24 mouse cellular contexts compared by ENCODE assay signal in genomic region chr17:83595966-83596365, GRCm38 (mm10). TPM values are rescaled to one million over a fixed set of nuclear protein-coding genes. Genes with fewer than 3 reads are reported as not detected.
DNase-seq lines count a peak whose midpoint lies in the region; TF ChIP-seq lines count a peak whose summit lies in the region.
"Had no signal": no experiment of that assay in that cellular context is flagged by ENCODE, and none has a peak within 500 bp of the region (broad histone marks: within the 10 kb centered on the region; RNA-seq: fewer than 3 reads in every experiment).

No protein-coding gene starts in this region.

- 81% methylated on average over 7 of the region's 7 CpGs for WGBS in heart, embryonic 10.5 days
- 92% methylated on average over 7 of the region's 7 CpGs for WGBS in limb, embryonic 10.5 days
- 96% methylated on average over 7 of the region's 7 CpGs for WGBS in thymus, adult 2 months

- H3K4me3 ChIP-seq in heart, embryonic 10.5 days = no peak overlapping the region
- no peak overlapping the region for H3K4me3 ChIP-seq in limb, embryonic 10.5 days
- H3K4me3 ChIP-seq in thymus, adult 2 months (ENCODE audit: control insufficient read depth, insufficient read depth, low read length) = no peak overlapping the region
- H3K4me3 ChIP-seq: embryonic facial prominence, embryonic 15.5 days; erythroblast, embryonic 14.5 days; forebrain, embryonic 10.5 days; heart, embryonic 12.5 days; hindbrain, embryonic 15.5 days had no signal

- no peaks in the 10 kb centered on the region for H3K4me1 ChIP-seq in heart, embryonic 10.5 days
- peaks cover 2% of the 10 kb centered on the region for H3K4me1 ChIP-seq in limb, embryonic 10.5 days
- H3K4me1 ChIP-seq in thymus, adult 2 months (replicated peaks; ENCODE audit: control insufficient read depth, insufficient read depth, low read length) = 0 out of 2 replicates have a peak, but pooled peaks cover 3% of the 10 kb centered on the region
- H3K4me1 ChIP-seq: embryonic facial prominence, embryonic 15.5 days; heart, embryonic 12.5 days; hindbrain, embryonic 15.5 days had no signal

- H3K9me3 ChIP-seq in heart, embryonic 10.5 days = no peaks in the 10 kb centered on the region
- H3K9me3 ChIP-seq in limb, embryonic 10.5 days (replicated peaks) = no peaks in the 10 kb centered on the region
- H3K9me3 ChIP-seq: embryonic facial prominence, embryonic 15.5 days; forebrain, embryonic 10.5 days; heart, embryonic 12.5 days; hindbrain, embryonic 15.5 days had no signal

- no peak for TF ChIP-seq CTCF in thymus, adult 2 months (IDR thresholded peaks at IDR 0.05; ENCODE audit: borderline replicate concordance, control insufficient read depth, extremely low read depth, insufficient read depth, low read length, poor library complexity)

- no peak overlapping the region for H3K27ac ChIP-seq in heart, embryonic 10.5 days
- no peak overlapping the region for H3K27ac ChIP-seq in limb, embryonic 10.5 days
- no peak overlapping the region for H3K27ac ChIP-seq in thymus, adult 2 months (ENCODE audit: control insufficient read depth, insufficient read depth, low read length)
- H3K27ac ChIP-seq: embryonic facial prominence, embryonic 15.5 days; forebrain, embryonic 10.5 days; hindbrain, embryonic 15.5 days had no signal

- no peaks in the 10 kb centered on the region for H3K36me3 ChIP-seq in heart, embryonic 10.5 days
- H3K36me3 ChIP-seq in limb, embryonic 10.5 days = no peaks in the 10 kb centered on the region
- H3K36me3 ChIP-seq in thymus, adult 2 months (ENCODE audit: control insufficient read depth, insufficient read depth, low read length) = no peaks in the 10 kb centered on the region
- H3K36me3 ChIP-seq: embryonic facial prominence, embryonic 15.5 days; forebrain, embryonic 10.5 days; heart, embryonic 12.5 days; hindbrain, embryonic 15.5 days had no signal

- no peaks in the 10 kb centered on the region for H3K27me3 ChIP-seq in heart, embryonic 10.5 days (ENCODE audit: insufficient read depth, poor library complexity, severe bottlenecking)
- H3K27me3 ChIP-seq in limb, embryonic 10.5 days (ENCODE audit: low read depth, poor library complexity, severe bottlenecking) = no peaks in the 10 kb centered on the region
- H3K27me3 ChIP-seq in thymus, adult 2 months (ENCODE audit: control insufficient read depth, insufficient read depth, low read length) = no peaks in the 10 kb centered on the region
- H3K27me3 ChIP-seq: CH12.LX; embryonic facial prominence, embryonic 15.5 days; heart, embryonic 12.5 days; hindbrain, embryonic 15.5 days had no signal

- peak; percentile 52 for DNase-seq in heart, adult 11 months
- no peak for DNase-seq in heart, embryonic 10.5 days (ENCODE audit: low spot score)
- peak; percentile 42 for DNase-seq in layer of hippocampus, adult 11-12 months (ENCODE audit: low spot score)
- peak; percentile 22 for DNase-seq in layer of hippocampus, adult 9-10 months (ENCODE audit: low spot score)
- peak; percentile 36 to 50 for DNase-seq in layer of hippocampus, postnatal 36 days
- DNase-seq in limb, embryonic 10.5 days (ENCODE audit: low spot score) = no peak
- no peak for DNase-seq in thymus, adult 2 months
- DNase-seq: adrenal gland, adult 2 months; adrenal gland, postnatal 25 days; cerebellum, adult 11 months; cerebellum, adult 8-10 months; cerebellum, postnatal 14 days; embryo, embryonic 11 days; gastrocnemius, postnatal 36 days; heart, adult 18-20 months had no signal

- no peak for TF ChIP-seq POLR2A in thymus, adult 2 months (IDR thresholded peaks at IDR 0.05; ENCODE audit: control insufficient read depth, extremely low read depth, insufficient read depth, low read length, poor library complexity)

RNA-seq across cellular contexts. Expression of gene Kcng3, which starts 35.7 kb away (rescaled TPM):
- polyA plus RNA-seq in heart, embryonic 10.5 days (2016; fragmentation: Nextera tagmentation; extraction: Ambion mirVana) = not detected in 2 replicates
- 10 to 100 TPM in 1 of 2 experiments, 1 to 10 TPM in 1; 9.3 to 12.4 TPM for total RNA-seq in layer of hippocampus, postnatal 36 days (2021)
- not detected in 2 replicates for polyA plus RNA-seq in limb, embryonic 10.5 days (2016; fragmentation: Nextera tagmentation; extraction: Ambion mirVana)
- 0.13 and 0.27 TPM in 2 replicates for polyA plus RNA-seq in thymus, adult 2 months (2012; rRNA removed)
- total RNA-seq: CH12.LX; gastrocnemius, postnatal 36 days; heart, postnatal 25 days had no signal
- polyA plus RNA-seq: embryonic facial prominence, embryonic 11.5 days; embryonic facial prominence, embryonic 15.5 days; erythroblast, embryonic 14.5 days; forebrain, embryonic 10.5 days; heart, embryonic 12.5 days; heart, embryonic 16.5 days had no signal

Comparison
In these comparisons a context has a peak if more than half of its experiments do, and no peak if none do; other contexts are left out.
1. DNase-seq: peak in heart, adult 11 months (single experiment), layer of hippocampus, adult 11-12 months (single experiment), layer of hippocampus, adult 9-10 months (single experiment) and layer of hippocampus, postnatal 36 days (2 of 2); none in heart, embryonic 10.5 days (single experiment), limb, embryonic 10.5 days (single experiment) and thymus, adult 2 months (single experiment).